Mouse (Mus musculus): ENCODE data around the gene Kctd6. TPM values are rescaled to one million over a fixed set of nuclear protein-coding genes. Genes with fewer than 3 reads are reported as not detected.
A peak's percentile ranks its signal among the peaks of the same experiment; 100 is the strongest.
"Not testable (repeated sequence)": the region's sequence is repeated elsewhere in the genome, so short reads cannot be mapped to it uniquely, and the experiment has no call there.

The Kctd6 gene
- total and polyA plus RNA-seq, 3 experiments = 2.9 to 4.2 (median 3.8) TPM

GRCm38 (mm10) chr14:8172507-8173410 lies 41.2 kb upstream of the Kctd6 start, which contains the start of gene Pdhb (continued):
- no peak for TF ChIP-seq ZKSCAN1 (IDR thresholded peaks at IDR 0.05; ENCODE audit: borderline replicate concordance, low read depth, low read length)

- Histone ChIP-seq H3K27ac (ENCODE audit: insufficient read depth, low read depth) (peak overlapping the region; percentile 59), H3K4me1 (ENCODE audit: control insufficient read depth in 1 of 2, insufficient read depth in 2 of 2) (peaks cover 17 to 35% of the 10 kb centered on the region in 2 experiments), H3K4me2 (ENCODE audit: insufficient read depth, low read depth, poor library complexity, severe bottlenecking) (peak overlapping the region; percentile 79), H3K36me3 (replicated peaks in 1 of 2; ENCODE audit: control insufficient read depth in 1 of 2, insufficient read depth in 1 of 2, low read length in 1 of 2) (peaks cover 19 to 28% of the 10 kb centered on the region in 2 experiments), H3K9ac (ENCODE audit: insufficient read depth, low read depth) (peak overlapping the region; percentile 11), H3K4me3 (replicated peaks in 1 of 3; ENCODE audit: low read depth in 2 of 3, low read length in 2 of 3, poor library complexity in 1 of 3) (peak overlapping the region; percentile 54 to 97 (median 59))
- in situ Hi-C loops (cut with MboI; ENCODE audit: low pct_ligation_motif_present, low pct_unique_long_range_greater_than_20kb, low sequenced_read_pairs) = loop anchor here (10.0 kb wide), 2 partner anchors 179 to 359 kb away; partner anchors contain the start of genes Dnase1l3 and Flnb
- H3K9me3 ChIP-seq (replicated peaks; ENCODE audit: low read length); H3K79me2 ChIP-seq (replicated peaks; ENCODE audit: control insufficient read depth, extremely low read depth, insufficient read depth, poor library complexity, severe bottlenecking); dilution Hi-C loops (cut with MboI; ENCODE audit: extremely low pct_ligation_motif_present, extremely low pct_unique_long_range_greater_than_20kb, low sequenced_read_pairs); H3K27me3 ChIP-seq (replicated peaks): not testable (repeated sequence)
- TF ChIP-seq MYC (IDR thresholded peaks at IDR 0.05; ENCODE audit: low read depth, low read length) (0 out of 2 replicates have a peak, but pooled peaks have one; percentile 16), SMC3 (IDR thresholded peaks at IDR 0.05; ENCODE audit: low read depth, low read length) (peak; percentile 29), RAD21 (IDR thresholded peaks at IDR 0.05; ENCODE audit: low read depth, low read length) (peak; percentile 28), CTCF (conservative IDR thresholded peaks at IDR 0.05 in 1 of 2, IDR thresholded peaks at IDR 0.05 in 1 of 2; ENCODE audit: low read depth in 2 of 2, low read length in 2 of 2) (peak in 1 of 2 experiments; percentile 50; a peak in 1 of 4 replicates), ZNF384 (IDR thresholded peaks at IDR 0.05; ENCODE audit: low read depth, low read length) (peak; percentile 90)
- DNase-seq (ENCODE audit: extremely low read depth) = peak; percentile 65
Observed at GRCm38 (mm10) chr14:8173542-8174250, 40.2 kb upstream of the Kctd6 start.

GRCm38 (mm10) chr14:8174634-8175033 lies 39.3 kb upstream of the Kctd6 start:
- dilution Hi-C loops (cut with MboI; ENCODE audit: extremely low pct_ligation_motif_present, extremely low pct_unique_long_range_greater_than_20kb, low sequenced_read_pairs) (no loop called here), in situ Hi-C loops (cut with MboI; ENCODE audit: low pct_ligation_motif_present, low pct_unique_long_range_greater_than_20kb, low sequenced_read_pairs) (loop anchor here (10.0 kb wide), 2 partner anchors 180 to 360 kb away; partner anchors contain the start of genes Dnase1l3 and Flnb)
- Histone ChIP-seq H3K79me2 (replicated peaks; ENCODE audit: control insufficient read depth, extremely low read depth, insufficient read depth, poor library complexity, severe bottlenecking) (peaks cover 6% of the 10 kb centered on the region), H3K27me3 (replicated peaks) (no peaks in the 10 kb centered on the region), H3K27ac (ENCODE audit: insufficient read depth, low read depth) (no peak overlapping the region; the same call in 1 of the 2 replicates), H3K36me3 (replicated peaks in 1 of 2; ENCODE audit: control insufficient read depth in 1 of 2, insufficient read depth in 1 of 2, low read length in 1 of 2) (peaks cover 10 to 19% of the 10 kb centered on the region in 2 experiments), H3K9ac (ENCODE audit: insufficient read depth, low read depth) (no peak overlapping the region), H3K9me3 (replicated peaks; ENCODE audit: low read length) (no peaks in the 10 kb centered on the region), H3K4me2 (ENCODE audit: insufficient read depth, low read depth, poor library complexity, severe bottlenecking) (no peak overlapping the region), H3K4me1 (ENCODE audit: control insufficient read depth in 1 of 2, insufficient read depth in 2 of 2) (peaks cover 17 to 35% of the 10 kb centered on the region in 2 experiments), H3K4me3 (replicated peaks in 1 of 3; ENCODE audit: low read depth in 2 of 3, low read length in 2 of 3, poor library complexity in 1 of 3) (no peak overlapping the region)
- TF ChIP-seq BHLHE40 (IDR thresholded peaks at IDR 0.05; ENCODE audit: low read depth, low read length) (peak; percentile 95), IRF4 (IDR thresholded peaks at IDR 0.05; ENCODE audit: low read depth, low read length) (peak; percentile 90), UBTF (IDR thresholded peaks at IDR 0.05; ENCODE audit: low read depth, low read length) (no peak), MEF2A (IDR thresholded peaks at IDR 0.05; ENCODE audit: borderline replicate concordance, low read depth, low read length) (no peak), ZNF384 (IDR thresholded peaks at IDR 0.05; ENCODE audit: low read depth, low read length) (no peak), PAX5 (IDR thresholded peaks at IDR 0.05; ENCODE audit: low read length) (no peak), ZC3H11A (IDR thresholded peaks at IDR 0.05; ENCODE audit: low read depth, low read length) (no peak), ETS1 (conservative IDR thresholded peaks at IDR 0.05; ENCODE audit: low read depth, low read length) (peak; percentile 62), POLR2AphosphoS2 (IDR thresholded peaks at IDR 0.05; ENCODE audit: low read depth, low read length) (no peak), ELF1 (IDR thresholded peaks at IDR 0.05; ENCODE audit: low read depth, low read length) (peak; percentile 52), USF1 (IDR thresholded peaks at IDR 0.05; ENCODE audit: low read depth, low read length) (no peak), JUN (IDR thresholded peaks at IDR 0.05; ENCODE audit: insufficient read depth, low read depth, low read length) (peak; percentile 57), JUND (conservative IDR thresholded peaks at IDR 0.05; ENCODE audit: low read depth, low read length) (peak; percentile 72), MAFK (IDR thresholded peaks at IDR 0.05; ENCODE audit: insufficient replicate concordance, low read length) (peak; percentile 81; the same call in 1 of the 2 replicates), TCF12 (IDR thresholded peaks at IDR 0.05; ENCODE audit: low read depth, low read length) (peak; percentile 50; the same call in 1 of the 2 replicates), MYC (IDR thresholded peaks at IDR 0.05; ENCODE audit: low read depth, low read length) (peak; percentile 67; the same call in 1 of the 2 replicates), EP300 (IDR thresholded peaks at IDR 0.05; ENCODE audit: low read length) (peak; percentile 73), RCOR1 (conservative IDR thresholded peaks at IDR 0.05; ENCODE audit: low read depth, low read length) (0 out of 2 replicates have a peak, but pooled peaks have one; percentile 34), KAT2A (IDR thresholded peaks at IDR 0.05; ENCODE audit: insufficient replicate concordance, low read length) (no peak), SMC3 (IDR thresholded peaks at IDR 0.05; ENCODE audit: low read depth, low read length) (no peak), NELFE (IDR thresholded peaks at IDR 0.05; ENCODE audit: low read depth, low read length) (no peak)
- no peak for DNase-seq (ENCODE audit: extremely low read depth)
